Mouse (Mus musculus) lung, postnatal 10 days (tissue): Measurements from ENCODE around the gene Ahnak.

ENCODE experiments used
- DNase-seq: peaks from one replicate; pipeline ENCODE4 v3.0.0; 2021

Ahnak gene

GRCm38 (mm10) chr19:8974638-8975037 is 14.4 kb upstream of the Ahnak start:
- DNase-seq, result no peak

GRCm38 (mm10) chr19:8975491-8975890 is 13.6 kb upstream of the Ahnak start:
- no peak for DNase-seq

- peak; percentile 65 for DNase-seq
Measured at GRCm38 (mm10) chr19:8976535-8976934, 12.5 kb upstream of the Ahnak start.

GRCm38 (mm10) chr19:8980771-8981170 is 8.3 kb upstream of the Ahnak start:
- DNase-seq, result peak; percentile 36

GRCm38 (mm10) chr19:8981450-8982168 is 7.5 kb upstream of the Ahnak start:
- DNase-seq, result peak; percentile 49

GRCm38 (mm10) chr19:8982303-8983149 is 6.6 kb upstream of the Ahnak start:
- peak; percentile 63 for DNase-seq

- peak; percentile 69 for DNase-seq
Measured at GRCm38 (mm10) chr19:8983150-8983650, 5.9 kb upstream of the Ahnak start.

GRCm38 (mm10) chr19:8984255-8984868 is 4.7 kb upstream of the Ahnak start:
- DNase-seq, result peak; percentile 92

GRCm38 (mm10) chr19:8985891-8986290 is 3.2 kb upstream of the Ahnak start:
- DNase-seq, result peak; percentile 34

GRCm38 (mm10) chr19:8987816-8988215 is 1.3 kb upstream of the Ahnak start:
- peak; percentile 25 for DNase-seq

- DNase-seq, result no peak
Measured at GRCm38 (mm10) chr19:8988346-8989065, 578 bp upstream of the Ahnak start.

- DNase-seq, result peak; percentile 96
Measured at GRCm38 (mm10) chr19:8989567-8990431, 715 bp downstream of the Ahnak start.

GRCm38 (mm10) chr19:8990432-8991102 is 1.5 kb downstream of the Ahnak start:
- DNase-seq, result peak; percentile 54

GRCm38 (mm10) chr19:8991245-8991870 is 2.3 kb downstream of the Ahnak start:
- peak; percentile 19 for DNase-seq

GRCm38 (mm10) chr19:8991871-8992735 is 3.0 kb downstream of the Ahnak start:
- DNase-seq, result peak; percentile 75

- peak; percentile 96 for DNase-seq
Measured at GRCm38 (mm10) chr19:8992769-8993624, 3.9 kb downstream of the Ahnak start.

GRCm38 (mm10) chr19:8993625-8993912 is 4.5 kb downstream of the Ahnak start:
- DNase-seq, result no peak

GRCm38 (mm10) chr19:8994813-8995607 is 5.9 kb downstream of the Ahnak start:
- DNase-seq, result no peak
